Mouse (Mus musculus): ENCODE results near the gene Surf4. TPM values are rescaled to one million over a fixed set of nuclear protein-coding genes. Genes with fewer than 3 reads are reported as not detected.

Gene Surf4
- polyA plus RNA-seq (2021) = 181 TPM

- TF ChIP-seq CTCF (IDR thresholded peaks at IDR 0.05) = no peak
- in situ Hi-C loops (cut with MboI; ENCODE audit: low pct_unique_long_range_greater_than_20kb) = no loop called here
- DNase-seq (ENCODE audit: low read depth, low spot score) (peak; percentile 37), ATAC-seq (peak; percentile 92)
- ChIA-PET CTCF (no interaction called here), POLR2A (no interaction called here)
- no peaks in the 10 kb centered on the region for H3K27me3 ChIP-seq
These were observed at the start of gene Surf4, which contains the start of gene Stkld1 for GRCm38 (mm10) chr2:26933304-26934055. Surf4 (minus strand) TSS chr2:26933928. Stkld1 (plus strand) TSS chr2:26934047.

GRCm38 (mm10) chr2:26980361-26980760 lies 46.6 kb upstream of the Surf4 start:
- CTCF ChIA-PET = interaction anchor here (1.3 kb wide), 1 partner anchor 37 kb away, joined by 3 read pairs; no protein-coding TSS in a partner anchor
- no peak for ATAC-seq
- POLR2A ChIA-PET = no interaction called here
- H3K27me3 ChIP-seq = peaks cover 36% of the 10 kb centered on the region
- TF ChIP-seq CTCF (IDR thresholded peaks at IDR 0.05) = no peak
- no peak for DNase-seq (ENCODE audit: low read depth, low spot score)
- in situ Hi-C loops (cut with MboI; ENCODE audit: low pct_unique_long_range_greater_than_20kb) = no loop called here

GRCm38 (mm10) chr2:26973960-26974359 lies 40.2 kb upstream of the Surf4 start:
- peaks cover 59% of the 10 kb centered on the region for H3K27me3 ChIP-seq
- ChIA-PET POLR2A (interaction anchor here (0.6 to 1.3 kb wide), 2 partner anchors 16 to 64 kb away, joined by 3 to 5 read pairs; no protein-coding TSS in a partner anchor), CTCF (interaction anchor here (1.0 kb wide), 1 partner anchor 44 kb away, joined by 3 read pairs; no protein-coding TSS in a partner anchor)
- DNase-seq (ENCODE audit: low read depth, low spot score) = no peak
- no peak for ATAC-seq
- in situ Hi-C loops (cut with MboI; ENCODE audit: low pct_unique_long_range_greater_than_20kb) = no loop called here
- no peak for TF ChIP-seq CTCF (IDR thresholded peaks at IDR 0.05)

GRCm38 (mm10) chr2:26973116-26973515 lies 39.4 kb upstream of the Surf4 start, which contains the start of gene Adamts13:
Adamts13 (plus strand) TSS chr2:26973416.
- ATAC-seq (no peak), DNase-seq (ENCODE audit: low read depth, low spot score) (no peak)
- in situ Hi-C loops (cut with MboI; ENCODE audit: low pct_unique_long_range_greater_than_20kb) = no loop called here
- POLR2A ChIA-PET = interaction anchor here (1.3 kb wide), 1 partner anchor 15 kb away, joined by 3 read pairs; no protein-coding TSS in a partner anchor
- CTCF ChIA-PET = no interaction called here
- peaks cover 52% of the 10 kb centered on the region for H3K27me3 ChIP-seq
- no peak for TF ChIP-seq CTCF (IDR thresholded peaks at IDR 0.05)

GRCm38 (mm10) chr2:26967262-26967661 lies 33.5 kb upstream of the Surf4 start:
- no peak for TF ChIP-seq CTCF (IDR thresholded peaks at IDR 0.05)
- DNase-seq (ENCODE audit: low read depth, low spot score) = no peak
- ChIA-PET POLR2A (no interaction called here), CTCF (no interaction called here)
- no peak for ATAC-seq
- in situ Hi-C loops (cut with MboI; ENCODE audit: low pct_unique_long_range_greater_than_20kb) = no loop called here
- H3K27me3 ChIP-seq = peaks cover 18% of the 10 kb centered on the region

GRCm38 (mm10) chr2:26964724-26965370 lies 31.1 kb upstream of the Surf4 start:
- CTCF ChIA-PET = no interaction called here
- peaks cover under 1% of the 10 kb centered on the region for H3K27me3 ChIP-seq
- POLR2A ChIA-PET = no interaction called here
- no peak for ATAC-seq
- no peak for TF ChIP-seq CTCF (IDR thresholded peaks at IDR 0.05)
- no peak for DNase-seq (ENCODE audit: low read depth, low spot score)
- in situ Hi-C loops (cut with MboI; ENCODE audit: low pct_unique_long_range_greater_than_20kb) = no loop called here

GRCm38 (mm10) chr2:26963923-26964723 lies 30.4 kb upstream of the Surf4 start, which contains the start of gene Rexo4:
Rexo4 (minus strand) TSS chr2:26964386.
- no peak for TF ChIP-seq CTCF (IDR thresholded peaks at IDR 0.05)
- DNase-seq (ENCODE audit: low read depth, low spot score) = peak; percentile 85
- in situ Hi-C loops (cut with MboI; ENCODE audit: low pct_unique_long_range_greater_than_20kb) = no loop called here
- peak; percentile 62 for ATAC-seq
- no peaks in the 10 kb centered on the region for H3K27me3 ChIP-seq
- ChIA-PET POLR2A (interaction anchor here (0.9 to 1.3 kb wide), 2 partner anchors 12 to 32 kb away, joined by 3 to 4 read pairs; no protein-coding TSS in a partner anchor), CTCF (no interaction called here)

- POLR2A ChIA-PET = no interaction called here
- DNase-seq (ENCODE audit: low read depth, low spot score) (no peak), ATAC-seq (no peak)
- peak; percentile 72 for TF ChIP-seq CTCF (IDR thresholded peaks at IDR 0.05)
- CTCF ChIA-PET = no interaction called here
- no peaks in the 10 kb centered on the region for H3K27me3 ChIP-seq
- in situ Hi-C loops (cut with MboI; ENCODE audit: low pct_unique_long_range_greater_than_20kb) = no loop called here
These were observed 27.0 kb upstream of the Surf4 start for GRCm38 (mm10) chr2:26960756-26961155.

- no peak for DNase-seq (ENCODE audit: low read depth, low spot score)
- in situ Hi-C loops (cut with MboI; ENCODE audit: low pct_unique_long_range_greater_than_20kb) = no loop called here
- TF ChIP-seq CTCF (IDR thresholded peaks at IDR 0.05) = no peak
- ChIA-PET CTCF (interaction anchor here (1.0 to 1.8 kb wide), 5 partner anchors 9 to 279 kb away, joined by 3 to 6 read pairs (median 4); no protein-coding TSS in a partner anchor), POLR2A (interaction anchor here (0.8 to 2.0 kb wide), 2 partner anchors 9 to 16 kb away, joined by 3 to 4 read pairs; partner anchors contain the start of gene Adamts13)
- ATAC-seq = no peak
- H3K27me3 ChIP-seq = no peaks in the 10 kb centered on the region
These were observed 23.7 kb upstream of the Surf4 start for GRCm38 (mm10) chr2:26957488-26957859.
